Mouse (Mus musculus): ENCODE measurements around the gene Slc6a21. TPM values are rescaled to one million over a fixed set of nuclear protein-coding genes. Genes with fewer than 3 reads are reported as not detected.

Slc6a21 gene
- polyA plus RNA-seq, 1 experiment from 2014 or later, result not detected

- Histone ChIP-seq H3K9ac (ENCODE audit: low read length) (no peak overlapping the region), H3K4me2 (ENCODE audit: low read length) (no peak overlapping the region), H3K36me3 (ENCODE audit: control insufficient read depth, insufficient read depth, low read length) (no peaks in the 10 kb centered on the region), H3K27me3 (ENCODE audit: control insufficient read depth, insufficient read depth, low read length) (no peaks in the 10 kb centered on the region), H3K9me3 (ENCODE audit: control insufficient read depth, low read length) (no peaks in the 10 kb centered on the region), H3K27ac (replicated peaks in 1 of 2; ENCODE audit: control insufficient read depth in 1 of 2, insufficient read depth in 1 of 2, low read depth in 2 of 2, low read length in 2 of 2) (no peak overlapping the region), H3K4me1 (ENCODE audit: control insufficient read depth in 2 of 2, insufficient read depth in 2 of 2, low read length in 2 of 2) (peaks cover 25 to 34% of the 10 kb centered on the region in 2 experiments), H3K4me3 (ENCODE audit: control insufficient read depth in 1 of 2, insufficient read depth in 1 of 2, low read depth in 1 of 2, low read length in 2 of 2) (no peak overlapping the region)
- ATAC-seq (ENCODE audit: insufficient number of reproducible peaks, insufficient read depth, low FRiP score, low read depth), result no peak
- WGBS, result 81% methylated on average over 8 of the region's 8 CpGs
These were observed 18.0 kb upstream of the Slc6a21 start for GRCm38 (mm10) chr7:45259281-45259680.

GRCm38 (mm10) chr7:45262266-45262665, 15.0 kb upstream of the Slc6a21 start:
- 9% methylated on average over 7 of the region's 7 CpGs for WGBS
- Histone ChIP-seq H3K27ac (replicated peaks in 1 of 2; ENCODE audit: control insufficient read depth in 1 of 2, insufficient read depth in 1 of 2, low read depth in 2 of 2, low read length in 2 of 2) (peak overlapping the region; percentile 74 to 80), H3K9ac (ENCODE audit: low read length) (no peak overlapping the region), H3K4me2 (ENCODE audit: low read length) (0 out of 2 replicates have a peak overlapping the region, but pooled peaks have one; percentile 7), H3K9me3 (ENCODE audit: control insufficient read depth, low read length) (no peaks in the 10 kb centered on the region), H3K36me3 (ENCODE audit: control insufficient read depth, insufficient read depth, low read length) (no peaks in the 10 kb centered on the region), H3K27me3 (ENCODE audit: control insufficient read depth, insufficient read depth, low read length) (no peaks in the 10 kb centered on the region), H3K4me1 (ENCODE audit: control insufficient read depth in 2 of 2, insufficient read depth in 2 of 2, low read length in 2 of 2) (peaks cover 25 to 32% of the 10 kb centered on the region in 2 experiments), H3K4me3 (ENCODE audit: control insufficient read depth in 1 of 2, insufficient read depth in 1 of 2, low read depth in 1 of 2, low read length in 2 of 2) (no peak overlapping the region)
- 0 out of 2 replicates have a peak, but pooled peaks have one; percentile 11 for ATAC-seq (ENCODE audit: insufficient number of reproducible peaks, insufficient read depth, low FRiP score, low read depth)

DNA sequence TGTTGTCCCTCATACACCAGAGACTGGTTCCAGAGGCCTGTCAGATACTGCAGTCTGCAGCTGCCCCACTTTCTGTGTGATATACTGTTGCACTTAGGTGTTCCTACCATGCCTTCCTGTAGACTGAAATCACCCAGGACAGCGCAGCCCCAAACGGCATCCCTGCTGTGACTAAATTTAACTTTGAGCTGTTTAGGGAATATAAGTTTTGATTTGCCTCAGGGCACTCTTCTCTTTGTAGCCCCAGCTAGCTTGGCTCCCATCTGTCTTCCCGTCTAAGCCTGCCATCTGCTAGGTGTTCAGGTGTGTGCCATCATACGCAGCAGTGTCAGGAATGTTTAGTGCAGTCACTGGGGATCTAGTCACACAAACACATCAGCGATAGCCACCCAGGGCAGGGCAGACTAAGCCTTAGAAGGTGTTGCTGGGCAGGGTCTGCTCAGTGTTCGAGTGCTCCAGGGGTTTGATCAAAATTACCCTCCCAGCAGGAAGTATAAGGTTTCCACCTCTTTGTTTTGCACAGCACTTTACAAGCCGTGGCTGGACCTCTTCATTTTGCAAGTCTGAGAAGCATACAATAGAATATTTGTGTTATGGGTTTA, 14.2 kb upstream of the Slc6a21 start:
- no peak for ATAC-seq (ENCODE audit: insufficient number of reproducible peaks, insufficient read depth, low FRiP score, low read depth)
- Histone ChIP-seq H3K36me3 (ENCODE audit: control insufficient read depth, insufficient read depth, low read length) (no peaks in the 10 kb centered on the region), H3K4me3 (ENCODE audit: control insufficient read depth in 1 of 2, insufficient read depth in 1 of 2, low read depth in 1 of 2, low read length in 2 of 2) (no peak overlapping the region), H3K4me2 (ENCODE audit: low read length) (no peak overlapping the region), H3K27ac (replicated peaks in 1 of 2; ENCODE audit: control insufficient read depth in 1 of 2, insufficient read depth in 1 of 2, low read depth in 2 of 2, low read length in 2 of 2) (peak overlapping the region; percentile 74 to 80; a peak in 3 of 4 replicates), H3K9me3 (ENCODE audit: control insufficient read depth, low read length) (no peaks in the 10 kb centered on the region), H3K9ac (ENCODE audit: low read length) (no peak overlapping the region), H3K4me1 (ENCODE audit: control insufficient read depth in 2 of 2, insufficient read depth in 2 of 2, low read length in 2 of 2) (peaks cover 25 to 26% of the 10 kb centered on the region in 2 experiments), H3K27me3 (ENCODE audit: control insufficient read depth, insufficient read depth, low read length) (no peaks in the 10 kb centered on the region)
- WGBS, result 55% methylated on average over 7 of the region's 7 CpGs

GRCm38 (mm10) chr7:45264348-45264747, 13.0 kb upstream of the Slc6a21 start:
- WGBS, result 66% methylated on average over 3 of the region's 3 CpGs
- Histone ChIP-seq H3K9me3 (ENCODE audit: control insufficient read depth, low read length) (no peaks in the 10 kb centered on the region), H3K4me2 (ENCODE audit: low read length) (no peak overlapping the region), H3K4me3 (ENCODE audit: control insufficient read depth in 1 of 2, insufficient read depth in 1 of 2, low read depth in 1 of 2, low read length in 2 of 2) (no peak overlapping the region), H3K27ac (replicated peaks in 1 of 2; ENCODE audit: control insufficient read depth in 1 of 2, insufficient read depth in 1 of 2, low read depth in 2 of 2, low read length in 2 of 2) (no peak overlapping the region), H3K27me3 (ENCODE audit: control insufficient read depth, insufficient read depth, low read length) (no peaks in the 10 kb centered on the region), H3K4me1 (ENCODE audit: control insufficient read depth in 2 of 2, insufficient read depth in 2 of 2, low read length in 2 of 2) (peaks cover 25 to 26% of the 10 kb centered on the region in 2 experiments), H3K36me3 (ENCODE audit: control insufficient read depth, insufficient read depth, low read length) (no peaks in the 10 kb centered on the region), H3K9ac (ENCODE audit: low read length) (no peak overlapping the region)
- no peak for ATAC-seq (ENCODE audit: insufficient number of reproducible peaks, insufficient read depth, low FRiP score, low read depth)

DNA sequence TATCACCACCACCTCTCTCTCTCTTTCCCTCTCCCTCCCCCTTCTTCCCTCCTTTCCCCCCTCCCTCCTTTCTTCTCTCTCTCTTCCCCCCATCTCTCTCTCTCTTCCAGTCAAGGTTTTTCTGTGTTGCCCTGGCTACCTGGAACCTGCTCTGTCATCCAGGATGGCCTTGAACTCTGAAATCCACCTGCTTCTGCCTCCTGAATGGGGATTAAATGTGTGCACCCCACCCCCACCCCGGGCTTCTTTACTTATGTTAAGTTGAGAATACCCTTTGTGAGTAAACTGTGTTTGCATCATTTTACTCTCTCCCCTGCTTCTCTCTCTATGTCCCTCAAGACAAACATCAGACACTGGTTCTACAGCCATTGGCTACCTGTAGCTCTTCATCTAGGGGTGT, 11.8 kb upstream of the Slc6a21 start:
- no peaks in the 10 kb centered on the region for H3K27me3 ChIP-seq (ENCODE audit: control insufficient read depth, insufficient read depth, low read length)
- peaks cover 24 to 25% of the 10 kb centered on the region in 2 experiments for H3K4me1 ChIP-seq (ENCODE audit: control insufficient read depth in 2 of 2, insufficient read depth in 2 of 2, low read length in 2 of 2)
- no peak overlapping the region for H3K4me2 ChIP-seq (ENCODE audit: low read length)
- H3K9me3 ChIP-seq (ENCODE audit: control insufficient read depth, low read length), result no peaks in the 10 kb centered on the region
- H3K9ac ChIP-seq (ENCODE audit: low read length), result no peak overlapping the region
- H3K4me3 ChIP-seq (ENCODE audit: control insufficient read depth in 1 of 2, insufficient read depth in 1 of 2, low read depth in 1 of 2, low read length in 2 of 2), result no peak overlapping the region
- H3K36me3 ChIP-seq (ENCODE audit: control insufficient read depth, insufficient read depth, low read length), result no peaks in the 10 kb centered on the region
- 50% methylated on average over 1 of the region's 1 CpGs for WGBS
- H3K27ac ChIP-seq (replicated peaks in 1 of 2; ENCODE audit: control insufficient read depth in 1 of 2, insufficient read depth in 1 of 2, low read depth in 2 of 2, low read length in 2 of 2), result no peak overlapping the region
- no peak for ATAC-seq (ENCODE audit: insufficient number of reproducible peaks, insufficient read depth, low FRiP score, low read depth)

DNA sequence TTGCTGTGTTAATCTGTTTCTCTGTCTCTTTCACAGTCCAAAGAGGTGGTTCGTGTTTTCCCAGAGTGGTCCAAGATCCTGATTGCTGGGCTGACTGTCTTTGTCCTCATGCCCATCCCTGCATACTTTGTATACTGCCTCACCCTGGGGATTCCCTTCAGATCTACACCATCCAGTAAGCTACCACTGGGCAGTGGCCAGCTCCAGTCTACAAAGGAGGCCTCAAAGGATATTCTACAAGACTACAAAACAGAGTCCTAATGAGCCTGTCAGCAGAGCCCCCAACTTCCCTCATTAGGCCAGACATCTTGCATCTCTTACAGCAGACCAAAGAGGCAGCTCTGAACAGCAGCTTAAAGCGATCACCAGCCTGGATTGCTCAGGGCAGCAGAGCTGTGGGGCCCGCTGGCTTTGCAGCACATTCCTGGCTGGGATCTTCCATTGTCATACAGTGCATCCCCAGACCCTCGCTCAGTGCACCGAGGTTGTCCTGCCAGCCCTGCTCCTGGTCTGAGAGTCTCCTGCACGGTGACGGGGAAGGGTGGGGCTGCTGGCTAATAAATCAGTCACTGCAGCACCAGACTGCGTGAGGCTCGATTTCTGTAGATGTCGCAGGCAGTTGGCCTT, 4.4 kb upstream of the Slc6a21 start:
- H3K36me3 ChIP-seq (ENCODE audit: control insufficient read depth, insufficient read depth, low read length), result no peaks in the 10 kb centered on the region
- no peaks in the 10 kb centered on the region for H3K9me3 ChIP-seq (ENCODE audit: control insufficient read depth, low read length)
- no peak overlapping the region for H3K27ac ChIP-seq (replicated peaks in 1 of 2; ENCODE audit: control insufficient read depth in 1 of 2, insufficient read depth in 1 of 2, low read depth in 2 of 2, low read length in 2 of 2)
- peaks cover 8% of the 10 kb centered on the region; the same call in 1 of the 2 replicates for H3K27me3 ChIP-seq (ENCODE audit: control insufficient read depth, insufficient read depth, low read length)
- H3K4me3 ChIP-seq (ENCODE audit: control insufficient read depth in 1 of 2, insufficient read depth in 1 of 2, low read depth in 1 of 2, low read length in 2 of 2), result no peak overlapping the region
- no peak for ATAC-seq (ENCODE audit: insufficient number of reproducible peaks, insufficient read depth, low FRiP score, low read depth)
- WGBS, result 82% methylated on average over 10 of the region's 10 CpGs
- H3K4me2 ChIP-seq (ENCODE audit: low read length), result no peak overlapping the region
- H3K9ac ChIP-seq (ENCODE audit: low read length), result no peak overlapping the region
- peaks cover 4 to 9% of the 10 kb centered on the region in 2 experiments; a peak in 3 of 4 replicates for H3K4me1 ChIP-seq (ENCODE audit: control insufficient read depth in 2 of 2, insufficient read depth in 2 of 2, low read length in 2 of 2)

GRCm38 (mm10) chr7:45273672-45274071, 3.6 kb upstream of the Slc6a21 start:
- H3K36me3 ChIP-seq (ENCODE audit: control insufficient read depth, insufficient read depth, low read length), result no peaks in the 10 kb centered on the region
- H3K4me2 ChIP-seq (ENCODE audit: low read length), result no peak overlapping the region
- peaks cover 8% of the 10 kb centered on the region; the same call in 1 of the 2 replicates for H3K27me3 ChIP-seq (ENCODE audit: control insufficient read depth, insufficient read depth, low read length)
- no peak overlapping the region for H3K9ac ChIP-seq (ENCODE audit: low read length)
- H3K9me3 ChIP-seq (ENCODE audit: control insufficient read depth, low read length), result no peaks in the 10 kb centered on the region
- WGBS, result 85% methylated on average over 8 of the region's 8 CpGs
- ATAC-seq (ENCODE audit: insufficient number of reproducible peaks, insufficient read depth, low FRiP score, low read depth), result no peak
- H3K4me3 ChIP-seq (ENCODE audit: control insufficient read depth in 1 of 2, insufficient read depth in 1 of 2, low read depth in 1 of 2, low read length in 2 of 2), result no peak overlapping the region
- H3K27ac ChIP-seq (replicated peaks in 1 of 2; ENCODE audit: control insufficient read depth in 1 of 2, insufficient read depth in 1 of 2, low read depth in 2 of 2, low read length in 2 of 2), result no peak overlapping the region
- peaks cover 4 to 9% of the 10 kb centered on the region in 2 experiments; a peak in 3 of 4 replicates for H3K4me1 ChIP-seq (ENCODE audit: control insufficient read depth in 2 of 2, insufficient read depth in 2 of 2, low read length in 2 of 2)

Measured in heart, embryonic 14.5 days (tissue).